Mouse (Mus musculus): Measurements from ENCODE around the gene Zbtb25. TPM values are rescaled to one million over a fixed set of nuclear protein-coding genes. Genes with fewer than 3 reads are reported as not detected.

Gene Zbtb25
- total RNA-seq, 2 experiments from 2014 or later = 19.4 to 20.5 TPM

DNA sequence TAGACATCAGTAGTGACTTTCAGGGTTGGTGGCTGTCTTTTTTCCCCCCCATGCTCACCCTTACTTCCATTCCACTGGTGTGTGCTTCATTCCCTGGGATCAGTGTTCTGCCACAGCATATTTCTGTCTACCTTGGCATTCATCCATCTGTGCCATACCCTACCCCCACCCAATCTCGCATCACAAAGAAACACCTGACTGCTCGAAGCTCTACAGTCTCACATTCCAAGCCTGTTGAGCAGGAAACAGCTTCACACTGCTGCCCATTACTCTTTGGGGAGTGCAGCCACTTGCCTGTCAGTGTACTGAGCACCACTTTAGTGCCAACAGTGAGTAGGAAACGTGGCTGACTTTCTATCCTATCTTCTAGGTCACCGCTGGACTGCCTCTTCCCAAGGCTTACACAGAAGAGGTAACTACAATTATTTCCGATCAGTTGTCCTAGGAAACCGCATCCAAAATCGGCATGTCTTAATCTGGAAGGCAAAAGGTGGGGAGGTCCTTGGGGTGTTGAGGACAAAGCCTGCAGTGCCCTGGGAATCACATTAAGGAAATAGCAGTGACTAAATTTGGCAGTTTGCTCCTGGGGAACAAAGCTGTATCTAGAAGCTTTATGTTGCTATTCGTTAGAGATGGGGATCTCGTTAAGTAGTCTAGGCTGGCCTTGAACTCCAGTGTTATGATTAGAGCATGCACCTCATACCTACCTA is 62.4 kb downstream of the Zbtb25 start:
- intact Hi-C loops (cut with DNase I) = no loop called here
- no peak for DNase-seq (ENCODE audit: low spot score in 2 of 2)

DNA sequence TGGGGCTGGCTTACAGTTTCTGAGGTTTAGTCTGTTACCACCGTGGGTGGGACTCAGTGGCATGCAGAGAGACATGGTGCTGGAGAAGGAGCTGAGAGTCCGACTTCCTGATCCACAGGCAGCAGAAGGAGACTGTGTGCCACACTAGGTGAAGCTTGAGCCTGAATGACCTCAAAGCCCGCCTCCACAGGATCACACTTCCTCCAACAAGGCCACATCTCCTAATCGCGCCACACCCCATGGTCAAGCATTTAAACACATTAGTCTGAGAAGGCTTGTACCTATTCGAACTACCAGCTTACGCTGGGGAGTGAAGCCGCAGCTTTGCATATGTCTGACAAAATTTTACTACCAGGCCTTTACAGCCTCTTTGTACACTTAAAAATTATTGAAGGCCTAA is 64.3 kb downstream of the Zbtb25 start:
- intact Hi-C loops (cut with DNase I) = no loop called here
- DNase-seq (ENCODE audit: low spot score in 2 of 2) = no peak

DNA sequence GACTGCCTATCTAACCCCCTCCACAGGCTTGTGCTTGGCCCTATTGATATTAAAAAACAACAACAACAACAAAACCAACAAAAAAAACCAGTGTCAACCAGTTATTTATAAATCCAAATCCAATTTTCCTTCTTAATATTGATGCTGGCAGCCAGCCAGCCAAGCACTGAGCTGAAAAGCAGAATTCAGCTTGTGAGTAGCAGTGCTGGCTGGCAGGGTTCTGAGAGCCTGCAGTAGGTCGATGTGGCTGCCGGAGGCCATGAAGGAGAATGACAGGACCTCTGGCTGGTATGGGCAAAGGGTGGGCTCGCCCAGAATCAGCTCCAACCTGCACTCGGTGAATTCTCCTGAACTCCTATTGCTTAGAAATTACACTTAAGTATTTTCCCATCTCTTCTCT is 65.2 kb downstream of the Zbtb25 start:
- no peak for DNase-seq (ENCODE audit: low spot score in 2 of 2)
- intact Hi-C loops (cut with DNase I) = no loop called here

DNA sequence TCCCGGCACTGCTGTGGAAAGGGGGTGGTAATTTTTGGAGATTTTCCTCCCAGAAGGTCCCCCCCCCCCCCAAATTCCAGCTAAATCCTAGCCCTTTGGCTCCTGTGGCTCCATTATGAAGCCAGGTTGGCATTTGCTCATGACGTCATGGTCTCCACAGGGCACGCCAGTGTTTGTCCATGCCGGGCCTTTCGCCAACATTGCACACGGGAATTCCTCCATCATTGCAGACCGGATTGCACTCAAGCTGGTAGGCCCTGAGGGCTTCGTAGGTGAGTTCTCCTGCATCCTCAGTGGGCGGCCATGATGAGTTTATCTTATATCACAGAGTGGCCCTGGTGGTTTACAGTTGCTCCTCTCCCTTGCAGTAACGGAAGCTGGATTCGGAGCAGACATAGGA is 65.9 kb downstream of the Zbtb25 start:
- intact Hi-C loops (cut with DNase I) = loop anchor here (2.0 kb wide), 1 partner anchor 21 kb away; no protein-coding TSS in a partner anchor
- peak in 1 of 2 experiments; percentile 33 for DNase-seq (ENCODE audit: low spot score in 2 of 2)

DNA sequence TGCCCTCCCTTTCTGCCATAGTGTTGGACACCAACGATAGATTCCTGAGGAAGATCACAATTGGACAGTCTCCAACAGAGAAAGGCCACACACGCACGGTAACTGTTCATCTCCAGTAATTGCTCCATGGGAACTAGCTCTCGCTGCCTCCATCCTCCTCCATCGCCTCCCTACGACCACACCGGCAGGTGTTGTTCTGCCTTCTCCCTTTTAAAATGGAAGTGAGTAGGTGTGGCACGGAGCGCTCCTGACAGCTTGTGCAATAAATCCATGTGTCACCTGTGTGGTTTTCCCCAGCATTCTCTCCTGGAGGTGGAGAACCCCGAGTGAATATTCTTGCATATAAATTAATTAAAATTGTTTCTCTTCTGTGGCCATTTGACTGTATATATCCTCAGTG is 69.0 kb downstream of the Zbtb25 start:
- intact Hi-C loops (cut with DNase I) = no loop called here
- peak in 1 of 2 experiments; percentile 63 for DNase-seq (ENCODE audit: low spot score in 2 of 2)

DNA sequence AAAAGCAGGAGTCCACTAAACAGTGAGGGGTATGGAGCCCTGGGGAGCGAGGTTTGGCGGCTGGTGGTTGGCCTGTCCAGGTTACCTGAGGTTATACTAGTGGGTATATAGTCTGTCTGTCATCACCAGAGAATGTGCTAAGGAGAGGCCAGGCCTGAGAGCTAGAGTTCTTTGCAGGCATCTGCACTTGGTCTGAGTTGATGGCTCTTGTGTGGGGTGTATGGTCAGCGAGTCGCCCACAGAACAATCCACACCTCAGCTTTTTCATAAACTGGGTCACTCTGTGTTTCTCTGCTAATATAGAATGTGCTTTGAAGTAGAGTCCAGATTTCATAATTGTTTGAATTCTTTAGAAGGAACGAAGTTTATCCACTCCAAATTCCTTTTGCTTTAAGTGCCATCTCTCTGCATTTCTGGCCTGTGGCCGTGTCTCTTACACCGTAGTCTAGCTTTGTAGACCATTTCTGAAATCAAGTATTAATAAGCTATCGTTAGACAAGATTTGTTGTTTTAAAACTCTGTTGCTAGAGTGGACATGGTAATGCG is 70.0 kb downstream of the Zbtb25 start:
- DNase-seq (ENCODE audit: low spot score in 2 of 2) = no peak
- intact Hi-C loops (cut with DNase I) = no loop called here

DNA sequence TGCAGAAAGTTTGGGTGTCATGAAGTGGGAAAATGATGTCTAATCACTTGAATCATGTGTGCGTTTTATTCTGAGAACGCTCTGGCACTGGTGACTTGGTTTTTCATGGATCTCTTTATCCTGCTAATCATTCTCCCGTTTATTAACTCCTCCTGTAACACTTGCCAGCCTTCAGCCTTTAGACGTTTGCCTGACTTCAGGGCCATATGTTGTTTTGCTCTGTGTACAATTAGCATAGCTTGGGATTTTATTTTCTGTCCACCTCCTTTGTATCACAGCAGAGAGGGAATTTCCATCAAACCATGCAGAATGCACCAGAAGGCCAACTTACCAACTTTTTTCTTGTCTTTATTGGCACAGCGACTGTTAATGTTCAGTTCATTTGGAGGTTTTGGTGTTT is 71.6 kb downstream of the Zbtb25 start:
- intact Hi-C loops (cut with DNase I) = no loop called here
- DNase-seq (ENCODE audit: low spot score in 2 of 2) = no peak

Other genes starting within 250 kb of the Zbtb25 start
- gene Esr2, start 192.3 kb downstream of the Zbtb25 start, total RNA-seq (2021) = under 1 TPM; 0.21 to 0.23 TPM
- not detected for gene Tex21, start 122.9 kb downstream of the Zbtb25 start, total RNA-seq (2021)
- 10 to 100 TPM; 34.4 to 36.1 TPM for gene Mthfd1, start 114.3 kb downstream of the Zbtb25 start, total RNA-seq (2021)
- 100 to 1,000 TPM in 1 of 2 experiments, 10 to 100 TPM in 1; 95.4 to 108 TPM for gene Akap5, start 44.7 kb downstream of the Zbtb25 start, total RNA-seq (2021)
- gene Zbtb1, start 664 bp upstream of the Zbtb25 start, total RNA-seq (2021) = 1 to 10 TPM; 5.3 to 5.4 TPM
- gene Hspa2, start 34.6 kb upstream of the Zbtb25 start, total RNA-seq (2021) = 10 to 100 TPM; 61.3 to 67.4 TPM
- 1 to 10 TPM in 1 of 2 experiments, under 1 TPM in 1; 0.39 to 1.3 TPM for gene Ppp1r36, start 47.9 kb upstream of the Zbtb25 start, total RNA-seq (2021)
- gene Plekhg3, start 161.3 kb upstream of the Zbtb25 start, total RNA-seq (2021) = 10 to 100 TPM; 11.4 to 11.9 TPM